Mouse (Mus musculus) 3T3-L1 (cell line): ENCODE data around the gene Nxnl2.
"Not testable (repeated sequence)": the region's sequence is repeated elsewhere in the genome, so short reads cannot be mapped to it uniquely, and the experiment has no call there.

Experiments
- DNase-seq: peaks from one replicate; pipeline ENCODE4 v3.0.0-alpha.2; 2015; ENCODE audit warnings: low read depth, low spot score

The Nxnl2 gene

DNA sequence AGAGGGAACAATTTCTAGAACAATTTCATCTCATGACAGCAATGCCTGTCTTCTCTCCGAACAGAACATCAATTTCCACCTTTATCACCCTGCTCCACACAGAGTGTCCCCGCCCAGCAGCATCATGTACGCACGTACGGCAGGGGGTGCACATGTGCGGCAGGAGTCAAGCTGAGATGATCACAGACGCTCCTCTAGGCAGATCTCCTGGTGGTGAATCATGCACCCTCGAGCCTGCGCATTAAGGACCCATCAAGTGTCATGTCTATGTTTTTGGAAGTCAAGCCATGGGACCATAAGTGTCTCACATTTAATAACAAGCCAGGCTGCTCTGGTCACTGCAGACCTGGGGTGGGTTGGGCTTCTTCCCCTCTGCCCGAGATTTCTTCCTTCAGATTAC lies 8.1 kb downstream of the Nxnl2 start:
- no peak for DNase-seq

DNA sequence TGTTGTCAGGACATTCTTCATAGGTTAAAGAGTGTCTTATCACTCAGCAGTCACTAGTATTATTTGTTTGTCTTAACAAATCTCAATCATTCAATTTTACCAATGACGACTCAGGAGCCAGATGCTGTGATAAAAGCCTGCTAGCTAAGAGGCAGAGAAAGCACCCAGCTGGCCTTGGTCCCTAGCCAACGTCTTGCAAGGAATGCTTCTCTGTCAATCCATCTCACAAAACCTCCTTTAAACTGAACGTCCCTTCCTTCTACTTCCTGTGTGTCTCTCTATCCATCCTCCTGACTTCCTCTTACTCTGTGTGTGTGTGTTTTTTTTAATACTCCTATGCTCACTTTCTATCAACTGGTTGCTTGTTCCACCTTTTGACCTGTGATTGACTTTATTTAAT lies 8.5 kb downstream of the Nxnl2 start:
- no peak for DNase-seq

DNA sequence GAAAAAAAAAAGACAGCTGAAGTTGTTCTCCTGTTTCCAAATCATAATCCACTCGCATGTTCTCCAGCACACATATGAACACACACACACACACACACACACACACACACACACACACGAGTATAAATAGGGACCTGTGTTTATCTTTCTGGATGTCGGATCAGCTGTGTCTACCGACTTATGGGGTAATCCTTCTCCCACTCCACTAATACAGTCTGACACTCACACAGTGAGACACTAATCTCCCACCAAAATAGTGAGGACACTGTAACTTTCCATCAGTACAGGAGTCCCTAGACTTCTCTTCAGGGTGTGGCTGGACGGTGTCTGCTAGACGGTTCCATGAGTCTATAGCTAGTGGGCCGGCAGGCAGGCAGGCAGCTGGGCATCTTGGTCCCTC lies 11.4 kb downstream of the Nxnl2 start:
- DNase-seq: no peak

GRCm38 (mm10) chr13:51184896-51185295 lies 14.1 kb downstream of the Nxnl2 start:
- no peak for DNase-seq

DNA sequence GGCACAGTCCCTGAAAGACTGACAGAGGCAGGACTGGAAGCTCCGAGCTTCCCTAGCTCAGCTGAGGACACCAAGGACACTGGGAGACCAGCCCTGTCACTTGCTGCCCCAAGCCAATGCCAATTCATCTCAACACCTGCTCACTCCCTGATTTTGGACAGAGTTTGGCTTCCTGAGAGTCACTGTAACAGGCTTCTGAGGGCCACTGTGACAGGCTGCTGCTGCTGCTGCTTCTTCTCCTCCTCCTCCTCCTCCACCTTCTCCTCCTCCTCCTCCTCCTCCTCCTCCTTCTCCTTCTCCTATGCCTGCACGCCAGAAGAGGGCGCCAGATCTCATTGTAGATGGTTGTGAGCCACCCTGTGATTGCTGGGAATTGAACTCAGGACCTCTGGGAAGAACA lies 19.5 kb downstream of the Nxnl2 start:
- DNase-seq: no peak

- DNase-seq: peak; percentile 83
These were observed 20.8 kb downstream of the Nxnl2 start for GRCm38 (mm10) chr13:51191416-51192140.

DNA sequence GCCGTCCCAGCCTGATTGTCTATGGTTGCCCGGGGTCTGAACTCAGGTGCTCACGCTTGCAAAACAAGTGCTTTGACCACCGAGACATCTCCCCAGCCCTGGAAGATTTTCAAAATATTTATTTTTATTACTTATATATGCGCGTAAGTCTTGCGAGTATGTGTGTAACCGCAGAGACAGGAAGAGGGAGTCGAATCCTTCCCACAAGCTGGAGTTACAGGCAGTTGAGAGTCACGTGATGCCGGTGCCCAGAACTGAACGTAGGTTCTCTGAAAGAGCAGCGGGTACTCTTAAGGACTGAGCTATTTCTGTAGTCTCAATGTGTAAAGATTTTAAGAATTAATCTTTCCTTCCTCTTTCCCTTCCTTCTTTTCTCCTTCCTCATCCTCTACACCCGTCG lies 23.1 kb downstream of the Nxnl2 start:
- DNase-seq: no peak

GRCm38 (mm10) chr13:51197699-51198098 lies 26.9 kb downstream of the Nxnl2 start:
- DNase-seq: no peak

- peak; percentile 72 for DNase-seq
These were observed 27.4 kb downstream of the Nxnl2 start for GRCm38 (mm10) chr13:51198186-51198585.

DNA sequence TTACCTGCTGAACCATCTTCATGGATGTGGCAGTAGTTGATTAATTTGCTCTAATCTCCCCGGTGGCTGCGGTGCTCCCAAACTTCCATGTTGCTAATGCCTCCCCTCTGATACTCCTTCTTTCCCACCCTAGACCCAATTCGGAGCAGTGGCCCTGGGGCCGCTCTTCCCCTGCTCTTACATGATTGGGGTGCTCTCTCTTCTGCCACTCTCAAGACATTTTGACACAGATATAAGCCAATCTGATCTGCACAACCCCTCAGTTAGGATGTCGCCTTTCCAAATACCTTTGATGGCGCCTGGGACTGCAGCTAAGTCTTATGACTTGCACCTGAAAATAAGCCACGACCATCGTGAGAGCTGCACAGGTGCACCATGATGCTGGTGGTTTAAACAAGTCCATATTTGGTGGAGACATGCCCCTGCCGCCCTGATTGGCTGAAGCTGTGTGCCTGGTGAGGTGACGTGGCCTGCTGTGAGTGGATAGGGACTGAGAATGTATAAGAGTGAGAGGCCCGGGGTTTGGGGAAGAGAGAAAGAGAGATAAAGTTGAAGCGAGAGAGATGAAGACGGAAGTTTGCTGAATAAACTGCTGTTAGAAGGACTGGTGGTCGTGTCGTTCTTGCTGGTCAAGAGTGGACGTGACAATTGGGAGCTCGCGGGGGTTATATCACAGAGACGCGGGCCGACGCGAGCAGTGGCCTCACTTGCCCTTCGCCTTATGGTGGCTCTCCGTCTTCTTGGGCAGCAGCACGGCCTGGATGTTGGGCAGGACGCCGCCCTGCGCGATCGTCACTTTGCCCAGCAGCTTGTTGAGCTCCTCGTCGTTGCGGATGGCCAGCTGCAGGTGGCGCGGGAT lies 31.4 kb downstream of the Nxnl2 start:
- not testable (repeated sequence) for DNase-seq

- DNase-seq: peak; percentile 52
These were observed 32.0 kb downstream of the Nxnl2 start for GRCm38 (mm10) chr13:51202844-51203173.

- no peak for DNase-seq
These were observed 32.6 kb downstream of the Nxnl2 start for GRCm38 (mm10) chr13:51203467-51203866.

DNA sequence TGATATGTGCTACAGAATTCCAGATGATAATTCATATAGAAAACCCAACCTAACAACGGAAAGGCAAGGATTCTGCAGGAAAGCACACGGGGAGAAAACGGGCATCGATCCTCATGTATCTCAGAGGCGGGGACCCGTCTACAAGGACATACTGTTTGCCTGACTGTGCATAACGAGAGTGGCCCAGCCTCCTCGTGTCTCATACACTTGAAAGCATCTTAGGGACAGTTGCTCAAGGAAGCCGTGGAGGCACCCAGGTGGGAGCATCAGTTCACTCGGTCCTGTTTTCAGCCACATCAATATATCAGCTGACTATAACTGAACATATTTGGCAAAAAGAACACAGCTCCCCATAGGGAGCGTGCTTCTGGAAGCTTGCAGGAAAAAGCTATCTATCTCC lies 33.3 kb downstream of the Nxnl2 start:
- DNase-seq: not testable (repeated sequence)

DNA sequence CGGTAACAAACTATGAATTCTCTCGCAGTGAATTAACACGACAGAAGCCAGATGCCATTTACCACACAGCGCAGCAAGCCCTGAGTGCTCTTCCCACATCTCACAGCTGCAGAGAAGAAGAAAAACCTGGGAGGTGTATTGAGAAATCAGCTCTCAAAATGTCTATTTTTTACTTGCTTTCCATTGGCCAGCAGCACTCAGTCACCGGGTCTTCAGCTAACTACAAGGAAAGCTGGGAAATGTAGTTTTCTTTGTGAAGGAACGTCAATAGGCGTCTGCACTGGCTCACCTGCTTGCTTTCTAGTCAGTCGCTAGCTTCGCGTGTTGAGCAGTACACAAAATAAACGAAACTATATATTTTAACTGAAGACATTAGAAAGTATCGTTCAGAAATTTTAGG lies 37.1 kb downstream of the Nxnl2 start:
- no peak for DNase-seq

- DNase-seq: no peak
These were observed 37.7 kb downstream of the Nxnl2 start for GRCm38 (mm10) chr13:51208378-51209100.

GRCm38 (mm10) chr13:51210639-51211038 lies 39.8 kb downstream of the Nxnl2 start:
- no peak for DNase-seq

GRCm38 (mm10) chr13:51214746-51215145 lies 43.9 kb downstream of the Nxnl2 start:
- DNase-seq: no peak

- no peak for DNase-seq
These were observed 50.1 kb downstream of the Nxnl2 start for GRCm38 (mm10) chr13:51220897-51221296.

GRCm38 (mm10) chr13:51221425-51222160 lies 50.8 kb downstream of the Nxnl2 start:
- peak; percentile 44 for DNase-seq
